Mouse (Mus musculus): Measurements from ENCODE around the gene Gfpt1.
"Not testable (repeated sequence)": the region's sequence is repeated elsewhere in the genome, so short reads cannot be mapped to it uniquely, and the experiment has no call there.

Gfpt1 gene

GRCm38 (mm10) chr6:87042337-87043130, at the start of gene Gfpt1:
Gfpt1 (plus strand) TSS chr6:87042846.
- in situ Hi-C loops (cut with MboI; ENCODE audit: low pct_unique_long_range_greater_than_20kb in 1 of 2, low sequenced_read_pairs in 2 of 2, unreplicated experiment in 1 of 2) = no loop called here

- in situ Hi-C loops (cut with MboI; ENCODE audit: low pct_unique_long_range_greater_than_20kb in 1 of 2, low sequenced_read_pairs in 2 of 2, unreplicated experiment in 1 of 2) = no loop called here
Measured at GRCm38 (mm10) chr6:86994254-86994653, 48.4 kb upstream of the Gfpt1 start.

- in situ Hi-C loops (cut with MboI; ENCODE audit: low pct_unique_long_range_greater_than_20kb in 1 of 2, low sequenced_read_pairs in 2 of 2, unreplicated experiment in 1 of 2) = no loop called here
Measured at GRCm38 (mm10) chr6:86996629-86997307, 45.9 kb upstream of the Gfpt1 start.

- in situ Hi-C loops (cut with MboI; ENCODE audit: low pct_unique_long_range_greater_than_20kb in 1 of 2, low sequenced_read_pairs in 2 of 2, unreplicated experiment in 1 of 2) = no loop called here
Measured at GRCm38 (mm10) chr6:86997360-86997759, 45.3 kb upstream of the Gfpt1 start.

GRCm38 (mm10) chr6:87001995-87002394, 40.7 kb upstream of the Gfpt1 start:
- in situ Hi-C loops (cut with MboI; ENCODE audit: low pct_unique_long_range_greater_than_20kb in 1 of 2, low sequenced_read_pairs in 2 of 2, unreplicated experiment in 1 of 2) = no loop called here

- in situ Hi-C loops (cut with MboI; ENCODE audit: low pct_unique_long_range_greater_than_20kb in 1 of 2, low sequenced_read_pairs in 2 of 2, unreplicated experiment in 1 of 2) = no loop called here
Measured at GRCm38 (mm10) chr6:87002521-87003055, 40.1 kb upstream of the Gfpt1 start.

GRCm38 (mm10) chr6:87004099-87004498, 38.5 kb upstream of the Gfpt1 start:
- in situ Hi-C loops (cut with MboI; ENCODE audit: low pct_unique_long_range_greater_than_20kb in 1 of 2, low sequenced_read_pairs in 2 of 2, unreplicated experiment in 1 of 2) = no loop called here

- in situ Hi-C loops (cut with MboI; ENCODE audit: low pct_unique_long_range_greater_than_20kb in 1 of 2, low sequenced_read_pairs in 2 of 2, unreplicated experiment in 1 of 2) = no loop called here
Measured at GRCm38 (mm10) chr6:87005577-87005976, 37.1 kb upstream of the Gfpt1 start.

- in situ Hi-C loops (cut with MboI; ENCODE audit: low pct_unique_long_range_greater_than_20kb in 1 of 2, low sequenced_read_pairs in 2 of 2, unreplicated experiment in 1 of 2) = no loop called here
Measured at GRCm38 (mm10) chr6:87008887-87009286, 33.8 kb upstream of the Gfpt1 start, which contains the start of gene Nfu1. Nfu1 (plus strand) TSS chr6:87009236.

- in situ Hi-C loops (cut with MboI; ENCODE audit: low pct_unique_long_range_greater_than_20kb in 1 of 2, low sequenced_read_pairs in 2 of 2, unreplicated experiment in 1 of 2) = no loop called here
Measured at GRCm38 (mm10) chr6:87009692-87010328, 32.8 kb upstream of the Gfpt1 start.

- in situ Hi-C loops (cut with MboI; ENCODE audit: low pct_unique_long_range_greater_than_20kb in 1 of 2, low sequenced_read_pairs in 2 of 2, unreplicated experiment in 1 of 2) = no loop called here
Measured at GRCm38 (mm10) chr6:87016916-87017315, 25.7 kb upstream of the Gfpt1 start.

- in situ Hi-C loops (cut with MboI; ENCODE audit: low pct_unique_long_range_greater_than_20kb in 1 of 2, low sequenced_read_pairs in 2 of 2, unreplicated experiment in 1 of 2) = no loop called here
Measured at GRCm38 (mm10) chr6:87018874-87019273, 23.8 kb upstream of the Gfpt1 start.

- in situ Hi-C loops (cut with MboI; ENCODE audit: low pct_unique_long_range_greater_than_20kb in 1 of 2, low sequenced_read_pairs in 2 of 2, unreplicated experiment in 1 of 2) = no loop called here
Measured at GRCm38 (mm10) chr6:87021791-87022190, 20.9 kb upstream of the Gfpt1 start.

- in situ Hi-C loops (cut with MboI; ENCODE audit: low pct_unique_long_range_greater_than_20kb in 1 of 2, low sequenced_read_pairs in 2 of 2, unreplicated experiment in 1 of 2) = no loop called here
Measured at GRCm38 (mm10) chr6:87026980-87027379, 15.7 kb upstream of the Gfpt1 start.

GRCm38 (mm10) chr6:87028881-87029280, 13.8 kb upstream of the Gfpt1 start:
- in situ Hi-C loops (cut with MboI; ENCODE audit: low pct_unique_long_range_greater_than_20kb in 1 of 2, low sequenced_read_pairs in 2 of 2, unreplicated experiment in 1 of 2) = no loop called here

- in situ Hi-C loops (cut with MboI; ENCODE audit: low pct_unique_long_range_greater_than_20kb in 1 of 2, low sequenced_read_pairs in 2 of 2, unreplicated experiment in 1 of 2) = not testable (repeated sequence)
Measured at GRCm38 (mm10) chr6:87031310-87031709, 11.3 kb upstream of the Gfpt1 start.

- in situ Hi-C loops (cut with MboI; ENCODE audit: low pct_unique_long_range_greater_than_20kb in 1 of 2, low sequenced_read_pairs in 2 of 2, unreplicated experiment in 1 of 2) = no loop called here
Measured at GRCm38 (mm10) chr6:87032401-87032800, 10.2 kb upstream of the Gfpt1 start.

- in situ Hi-C loops (cut with MboI; ENCODE audit: low pct_unique_long_range_greater_than_20kb in 1 of 2, low sequenced_read_pairs in 2 of 2, unreplicated experiment in 1 of 2) = no loop called here
Measured at GRCm38 (mm10) chr6:87034395-87034794, 8.3 kb upstream of the Gfpt1 start.
